In the genomic region with DNA sequence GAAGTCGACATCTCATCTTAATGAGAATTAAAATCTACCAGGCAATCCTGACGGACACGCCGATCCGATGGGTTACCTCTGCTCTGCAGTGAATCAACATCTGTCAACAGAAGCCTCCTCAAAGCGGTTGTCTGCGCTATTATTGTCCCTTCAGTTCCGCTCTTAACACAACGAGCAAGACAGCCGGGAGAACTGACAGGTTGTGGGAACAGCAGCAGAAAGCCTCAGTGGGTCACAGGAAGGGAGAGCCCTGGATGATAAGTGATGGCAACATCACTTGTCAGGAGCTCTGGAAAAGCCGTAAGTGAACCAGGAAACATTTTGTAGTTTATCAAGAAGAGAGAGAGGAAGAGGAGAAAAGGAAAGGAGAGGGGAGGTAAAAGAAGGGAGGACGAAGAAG, we compare ENCODE assay signal across 8 mouse cellular contexts. TPM values are rescaled to one million over a fixed set of nuclear protein-coding genes. Genes with fewer than 3 reads are reported as not detected.
A peak's percentile ranks its signal among the peaks of the same experiment; 100 is the strongest.
DNase-seq lines count a peak whose midpoint lies in the region; ATAC-seq and TF ChIP-seq lines count a peak whose summit lies in the region.

No protein-coding gene starts in this region.

- no peak for TF ChIP-seq POLR2A in cortical plate, adult 2 months (IDR thresholded peaks at IDR 0.05; ENCODE audit: extremely low read depth, insufficient read depth, low read length)

- peak overlapping the region; percentile 47 for H3K4me3 ChIP-seq in left cerebral cortex, adult 2 months
- H3K4me3 ChIP-seq in cortical plate, adult 2 months (ENCODE audit: insufficient read depth, low read length): peak overlapping the region; percentile 42
- peak overlapping the region; percentile 36 for H3K4me3 ChIP-seq in hindbrain, embryonic 14.5 days (replicated peaks; ENCODE audit: low read length)
- peak overlapping the region; percentile 32 for H3K4me3 ChIP-seq in midbrain, embryonic 14.5 days (replicated peaks; ENCODE audit: low read depth, low read length)

- TF ChIP-seq CTCF in left cerebral cortex, adult 2 months (IDR thresholded peaks at IDR 0.05): no peak
- no peak for TF ChIP-seq CTCF in cortical plate, adult 2 months (IDR thresholded peaks at IDR 0.05; ENCODE audit: extremely low read depth, insufficient read depth, low read length)

- H3K9me3 ChIP-seq in hindbrain, embryonic 14.5 days (ENCODE audit: control insufficient read depth, low read length): no peaks in the 10 kb centered on the region
- H3K9me3 ChIP-seq in midbrain, embryonic 14.5 days (ENCODE audit: control insufficient read depth, low read length): no peaks in the 10 kb centered on the region

- no peak for DNase-seq in left cerebral cortex, adult 2 months (ENCODE audit: extremely low spot score in 1 of 2, low spot score in 2 of 2)
- no peak for DNase-seq in left cerebral cortex, adult 9 months (ENCODE audit: low spot score in 2 of 2)
- DNase-seq in hindbrain, embryonic 14.5 days (ENCODE audit: low spot score): peak; percentile 29
- DNase-seq in midbrain, embryonic 14.5 days: peak; percentile 41
- DNase-seq in gastrocnemius, postnatal 10 days: no peak
- DNase-seq in cerebellum, adult 18-20 months: no peak
- no peak for DNase-seq in adrenal gland, postnatal 36 days

- ATAC-seq in hindbrain, embryonic 14.5 days (ENCODE audit: low FRiP score): no peak
- ATAC-seq in midbrain, embryonic 14.5 days (ENCODE audit: low FRiP score, low TSS enrichment): no peak

- peak overlapping the region; percentile 56 for H3K9ac ChIP-seq in hindbrain, embryonic 14.5 days
- H3K9ac ChIP-seq in midbrain, embryonic 14.5 days (replicated peaks; ENCODE audit: low read length): peak overlapping the region; percentile 3; the same call in 1 of the 2 replicates

- no peak overlapping the region for H3K27ac ChIP-seq in left cerebral cortex, adult 2 months
- H3K27ac ChIP-seq in cortical plate, adult 2 months (ENCODE audit: insufficient read depth, low read length): no peak overlapping the region
- H3K27ac ChIP-seq in hindbrain, embryonic 14.5 days: no peak overlapping the region
- H3K27ac ChIP-seq in midbrain, embryonic 14.5 days (replicated peaks; ENCODE audit: low read depth, low read length): no peak overlapping the region

- peak overlapping the region; percentile 56 for H3K4me2 ChIP-seq in hindbrain, embryonic 14.5 days (replicated peaks)
- peak overlapping the region; percentile 49 for H3K4me2 ChIP-seq in midbrain, embryonic 14.5 days (ENCODE audit: low read length)

- no peaks in the 10 kb centered on the region; the same call in 1 of the 2 replicates for H3K4me1 ChIP-seq in cortical plate, adult 2 months (ENCODE audit: control insufficient read depth, insufficient read depth, low read length)
- no peaks in the 10 kb centered on the region; the same call in 1 of the 2 replicates for H3K4me1 ChIP-seq in hindbrain, embryonic 14.5 days (replicated peaks; ENCODE audit: control insufficient read depth, insufficient read depth, low read length)
- no peaks in the 10 kb centered on the region for H3K4me1 ChIP-seq in midbrain, embryonic 14.5 days (ENCODE audit: control insufficient read depth, insufficient read depth, low read length)

- intact Hi-C loops in left cerebral cortex, adult 2 months (cut with DNase I): loop anchor here (2.0 to 10.0 kb wide), 4 partner anchors 83 to 1723 kb away; a partner anchor contains a TSS

- no peaks in the 10 kb centered on the region for H3K36me3 ChIP-seq in hindbrain, embryonic 14.5 days (replicated peaks; ENCODE audit: control insufficient read depth, insufficient read depth)
- no peaks in the 10 kb centered on the region for H3K36me3 ChIP-seq in midbrain, embryonic 14.5 days (ENCODE audit: control insufficient read depth, insufficient read depth, low read length)

- under 1% methylated on average over 12 of the region's 12 CpGs for WGBS in hindbrain, embryonic 14.5 days
- under 1% methylated on average over 12 of the region's 12 CpGs for WGBS in midbrain, embryonic 14.5 days

- no peaks in the 10 kb centered on the region for H3K27me3 ChIP-seq in hindbrain, embryonic 14.5 days (ENCODE audit: control insufficient read depth, insufficient read depth, low read length)
- no peaks in the 10 kb centered on the region for H3K27me3 ChIP-seq in midbrain, embryonic 14.5 days (ENCODE audit: control insufficient read depth, insufficient read depth, low read length)

RNA-seq across cellular contexts. Expression of a gene that starts 12.0 kb away (rescaled TPM):
- 1 to 10 TPM; 8.9 to 9.8 TPM for total RNA-seq in left cerebral cortex, adult 2 months (2021)
- 7.8 and 8.3 TPM in 2 replicates for polyA plus RNA-seq in cortical plate, adult 2 months (2012; rRNA removed)
- 8.5 and 8.9 TPM in 2 replicates for polyA plus RNA-seq in hindbrain, embryonic 14.5 days (2014; fragmentation: Nextera tagmentation; extraction: Ambion mirVana)
- 9.3 and 9.9 TPM in 2 replicates for polyA plus RNA-seq in midbrain, embryonic 14.5 days (2014; fragmentation: Nextera tagmentation; extraction: Ambion mirVana)
- 1 to 10 TPM; 4.8 to 5.3 TPM for total RNA-seq in gastrocnemius, postnatal 10 days (2021)
- 1 to 10 TPM; 6.9 to 8.3 TPM for total RNA-seq in adrenal gland, postnatal 36 days (2021)

RNA-seq across cellular contexts. Expression of a gene that starts 30.0 kb away (rescaled TPM):
- total RNA-seq in left cerebral cortex, adult 2 months (2021): not detected
- polyA plus RNA-seq in cortical plate, adult 2 months (2012; rRNA removed): 0.04 and 0.06 TPM in 2 replicates
- 0.05 TPM in 1 of 2 replicates, not detected in the other for polyA plus RNA-seq in hindbrain, embryonic 14.5 days (2014; fragmentation: Nextera tagmentation; extraction: Ambion mirVana)
- 0.09 TPM in 1 of 2 replicates, not detected in the other for polyA plus RNA-seq in midbrain, embryonic 14.5 days (2014; fragmentation: Nextera tagmentation; extraction: Ambion mirVana)
- total RNA-seq in gastrocnemius, postnatal 10 days (2021): not detected
- total RNA-seq in adrenal gland, postnatal 36 days (2021): not detected

RNA-seq across cellular contexts. Expression of a gene that starts 53.0 kb away (rescaled TPM):
- 1 to 10 TPM in 1 of 2 experiments, under 1 TPM in 1; 0.65 to 1.4 TPM for total RNA-seq in left cerebral cortex, adult 2 months (2021)
- polyA plus RNA-seq in cortical plate, adult 2 months (2012; rRNA removed): 0.69 and 0.95 TPM in 2 replicates
- polyA plus RNA-seq in hindbrain, embryonic 14.5 days (2014; fragmentation: Nextera tagmentation; extraction: Ambion mirVana): 0.21 TPM in 1 of 2 replicates, not detected in the other
- not detected in 2 replicates for polyA plus RNA-seq in midbrain, embryonic 14.5 days (2014; fragmentation: Nextera tagmentation; extraction: Ambion mirVana)
- total RNA-seq in gastrocnemius, postnatal 10 days (2021): under 1 TPM in 1 of 2 experiments, not detected in 1; 0.11 TPM
- not detected for total RNA-seq in adrenal gland, postnatal 36 days (2021)

Comparison
In these comparisons a context has a peak if more than half of its experiments do, and no peak if none do; other contexts are left out.
1. DNase-seq: peak in hindbrain, embryonic 14.5 days (single experiment) and midbrain, embryonic 14.5 days (single experiment); none in left cerebral cortex, adult 2 months (0 of 2), left cerebral cortex, adult 9 months (0 of 2), gastrocnemius, postnatal 10 days (single experiment), cerebellum, adult 18-20 months (0 of 2) and adrenal gland, postnatal 36 days (0 of 2).
2. Peak in every context shown above with its lines, with median percentiles within 50 percentile points of each other: H3K4me3 ChIP-seq.